Mouse (Mus musculus) urinary bladder, postnatal 36 days (tissue): ENCODE results near the gene Fam98c.
A peak's percentile ranks its signal among the peaks of the same experiment; 100 is the strongest.
"Not testable (repeated sequence)": the region's sequence is repeated elsewhere in the genome, so short reads cannot be mapped to it uniquely, and the experiment has no call there.

ENCODE experiments used
- DNase-seq, 2 experiments: peaks; one replicate each; pipeline ENCODE4 v3.0.0; 2022; ENCODE audit warnings: low spot score in 2 of 2, mixed read lengths in 1 of 2

The Fam98c gene

DNA sequence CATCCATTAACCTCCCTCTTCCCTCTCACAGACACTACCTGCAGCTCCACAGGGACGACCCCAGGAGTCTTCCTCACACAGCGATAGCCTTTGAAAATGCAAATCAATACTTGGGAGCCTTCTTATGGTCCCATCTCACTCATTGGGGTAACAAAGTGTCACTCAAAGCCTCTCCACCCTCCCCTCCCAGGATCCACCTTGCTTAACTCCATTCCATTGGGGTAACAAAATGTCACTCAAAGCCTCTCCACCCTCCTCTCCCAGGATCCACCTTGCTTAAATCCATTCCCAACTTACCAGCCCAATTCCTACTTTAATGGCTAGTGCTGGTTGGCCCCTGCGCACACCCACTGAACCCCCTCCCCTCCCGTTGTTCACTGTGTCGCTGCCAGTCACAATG lies 2.2 kb upstream of the Fam98c start:
- no peak for DNase-seq

- peak; percentile 85 to 88 for DNase-seq
Measured at GRCm38 (mm10) chr7:29155196-29155837, 717 bp downstream of the Fam98c start.

- no peak for DNase-seq
Measured at GRCm38 (mm10) chr7:29154018-29154720, 1.9 kb downstream of the Fam98c start.

DNA sequence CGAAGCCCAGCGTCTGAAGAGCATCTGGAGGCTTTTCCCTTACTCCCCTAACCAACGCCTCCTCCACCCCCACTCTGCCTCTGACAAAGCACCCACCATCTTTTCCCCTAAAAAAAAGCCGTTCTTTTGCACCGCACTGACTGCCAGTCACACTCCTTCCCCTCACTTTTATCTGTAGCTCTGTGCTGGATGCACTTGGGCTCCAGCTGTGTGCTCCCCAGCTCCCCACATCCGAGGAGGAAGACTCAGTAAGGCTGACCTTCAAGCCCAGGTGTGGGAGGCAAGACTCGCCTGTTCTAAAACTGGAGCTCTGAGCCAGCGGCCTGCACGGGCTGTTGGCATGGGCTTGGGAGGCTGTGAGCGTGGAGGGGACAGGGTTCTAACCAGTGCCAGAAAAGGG lies 4.5 kb downstream of the Fam98c start:
- DNase-seq = no peak

DNA sequence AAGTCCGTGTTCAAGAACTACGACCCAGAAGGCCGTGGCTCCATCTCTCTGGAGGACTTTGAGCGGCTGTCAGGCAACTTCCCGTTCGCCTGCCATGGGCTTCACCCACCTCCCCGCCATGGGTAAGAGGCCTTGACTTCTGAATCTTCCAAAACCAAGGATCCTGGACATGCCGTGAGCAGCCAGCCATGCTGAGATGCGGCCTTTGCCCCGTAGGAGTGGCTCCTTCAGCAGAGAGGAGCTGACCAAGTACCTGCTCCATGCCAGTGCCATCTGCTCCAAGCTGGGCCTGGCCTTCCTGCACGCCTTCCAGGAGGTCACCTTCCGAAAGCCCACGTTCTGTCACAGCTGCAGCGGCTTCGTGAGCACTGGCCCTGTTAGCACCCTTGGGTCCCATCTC lies 7.3 kb downstream of the Fam98c start:
- no peak for DNase-seq

DNA sequence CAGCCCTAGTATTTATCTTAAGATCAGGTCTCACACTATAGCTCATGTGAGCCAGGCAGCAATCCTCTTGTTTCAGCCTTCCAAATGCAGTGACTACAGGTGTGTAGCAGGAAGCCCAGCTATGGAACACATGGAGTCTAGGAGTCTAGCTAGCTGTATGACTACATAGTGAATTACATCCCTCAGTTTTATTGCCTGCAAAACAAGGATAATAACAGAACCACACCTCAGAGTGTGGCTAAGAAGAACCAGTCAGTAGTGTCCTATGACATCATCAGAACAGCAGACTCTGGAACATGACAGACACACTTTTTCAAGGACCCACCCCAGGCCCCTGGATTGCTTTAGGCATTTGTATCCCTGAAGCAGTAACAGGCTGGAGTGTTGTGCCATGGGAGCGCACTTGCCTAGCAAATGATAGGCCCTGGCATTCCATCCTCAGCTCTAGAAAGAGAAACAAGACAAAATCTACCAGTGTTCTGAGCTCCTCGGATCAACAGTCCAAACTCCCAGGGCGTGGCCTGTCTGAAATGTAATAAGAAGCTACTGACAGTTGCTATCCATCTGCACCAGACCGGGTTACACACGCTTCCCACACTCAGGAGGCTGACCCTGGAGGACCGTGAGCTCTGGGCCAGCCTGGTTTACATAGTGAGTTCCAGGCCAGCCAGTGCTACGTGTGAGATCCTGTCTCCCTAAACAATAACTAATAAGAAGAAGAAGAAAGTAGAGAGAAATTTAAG lies 9.2 kb downstream of the Fam98c start:
- DNase-seq = no peak

GRCm38 (mm10) chr7:29144006-29144405 lies 12.0 kb downstream of the Fam98c start:
- no peak for DNase-seq

- no peak for DNase-seq
Measured at GRCm38 (mm10) chr7:29141416-29141815, 14.6 kb downstream of the Fam98c start.

DNA sequence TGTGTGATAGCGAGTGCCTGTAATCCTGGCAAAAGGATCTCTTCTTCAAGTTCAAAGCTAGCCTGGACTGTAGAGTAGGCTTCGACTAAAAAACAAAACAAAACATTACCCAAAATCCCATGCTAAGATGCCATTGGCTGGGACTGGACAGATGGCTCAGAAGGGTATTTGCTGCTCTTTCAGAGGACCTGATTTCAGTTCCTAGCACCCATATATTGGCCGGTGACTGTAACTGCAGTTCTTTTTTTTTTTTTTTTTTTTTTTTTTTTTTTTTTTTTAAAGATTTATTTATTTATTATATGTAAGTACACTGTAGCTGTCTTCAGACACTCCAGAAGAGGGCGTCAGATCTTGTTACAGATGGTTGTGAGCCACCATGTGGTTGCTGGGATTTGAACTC lies 16.8 kb downstream of the Fam98c start:
- not testable (repeated sequence) for DNase-seq

DNA sequence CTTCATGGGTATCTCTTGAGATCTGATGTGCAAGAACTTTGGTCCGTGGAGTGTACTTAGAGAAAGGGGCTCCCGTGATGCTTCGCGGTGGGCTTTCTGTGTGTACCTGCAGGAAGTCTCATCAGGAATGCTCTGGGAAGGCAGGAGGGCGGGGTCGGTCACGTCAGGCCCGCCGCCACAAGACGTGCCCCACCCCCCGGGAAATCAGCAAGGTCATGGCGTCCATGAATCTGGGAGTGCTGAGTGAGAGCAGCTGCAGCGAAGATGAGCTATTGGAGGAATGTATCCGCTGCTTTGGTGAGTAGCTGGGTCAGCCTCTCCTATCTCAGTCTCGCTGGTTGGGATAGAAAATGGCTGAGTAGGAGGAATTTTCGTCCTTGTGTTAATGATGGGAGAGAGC lies 18.6 kb downstream of the Fam98c start:
- DNase-seq = no peak

- DNase-seq = no peak
Measured at GRCm38 (mm10) chr7:29134693-29135386, 21.2 kb downstream of the Fam98c start, which contains the start of gene Rasgrp4. Gene Rasgrp4, plus strand, starts transcription at chr7:29134851.

- no peak for DNase-seq
Measured at GRCm38 (mm10) chr7:29134230-29134629, 21.8 kb downstream of the Fam98c start.

- DNase-seq = no peak
Measured at GRCm38 (mm10) chr7:29128725-29129124, 27.3 kb downstream of the Fam98c start.

DNA sequence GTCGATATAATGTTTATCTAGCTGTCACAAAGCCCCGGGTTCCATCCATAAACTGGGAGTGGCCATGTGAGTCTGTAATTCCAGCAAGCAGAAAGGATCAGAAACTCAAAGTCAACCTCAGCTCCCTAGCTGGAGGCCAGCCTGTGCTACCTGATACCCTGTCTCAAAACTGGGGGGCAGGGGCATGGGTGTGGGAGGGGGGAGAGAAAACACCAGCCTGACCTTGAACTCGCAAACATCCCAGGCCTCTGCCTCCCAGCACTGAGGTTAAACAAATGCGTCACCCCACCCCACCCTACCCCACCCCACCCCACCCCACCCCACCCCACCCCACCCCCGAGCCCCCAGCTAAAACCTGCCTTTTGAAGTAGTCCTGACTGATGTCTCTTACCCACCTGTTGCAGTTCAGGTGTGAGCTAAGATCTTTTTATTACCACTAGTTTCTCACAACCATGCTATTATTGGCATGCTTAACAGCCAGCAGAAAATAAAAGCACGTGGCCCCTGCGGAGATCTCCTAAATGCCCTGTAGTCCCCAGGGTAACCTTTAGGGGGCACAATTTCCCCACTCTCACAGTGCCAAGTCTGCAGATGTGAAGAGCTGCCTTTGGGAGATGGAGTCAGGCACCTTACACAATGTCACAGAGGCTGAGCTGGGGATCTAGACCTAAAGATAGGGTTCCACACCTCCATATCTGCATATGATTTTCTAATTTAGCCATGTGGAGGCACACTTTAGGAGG lies 29.7 kb downstream of the Fam98c start:
- peak; percentile 60 to 61 for DNase-seq

- DNase-seq = peak in 1 of 2 experiments; percentile 37
Measured at GRCm38 (mm10) chr7:29124970-29125369, 31.1 kb downstream of the Fam98c start, which contains the start of gene Ryr1. Gene Ryr1, minus strand, starts transcription at chr7:29125179.

DNA sequence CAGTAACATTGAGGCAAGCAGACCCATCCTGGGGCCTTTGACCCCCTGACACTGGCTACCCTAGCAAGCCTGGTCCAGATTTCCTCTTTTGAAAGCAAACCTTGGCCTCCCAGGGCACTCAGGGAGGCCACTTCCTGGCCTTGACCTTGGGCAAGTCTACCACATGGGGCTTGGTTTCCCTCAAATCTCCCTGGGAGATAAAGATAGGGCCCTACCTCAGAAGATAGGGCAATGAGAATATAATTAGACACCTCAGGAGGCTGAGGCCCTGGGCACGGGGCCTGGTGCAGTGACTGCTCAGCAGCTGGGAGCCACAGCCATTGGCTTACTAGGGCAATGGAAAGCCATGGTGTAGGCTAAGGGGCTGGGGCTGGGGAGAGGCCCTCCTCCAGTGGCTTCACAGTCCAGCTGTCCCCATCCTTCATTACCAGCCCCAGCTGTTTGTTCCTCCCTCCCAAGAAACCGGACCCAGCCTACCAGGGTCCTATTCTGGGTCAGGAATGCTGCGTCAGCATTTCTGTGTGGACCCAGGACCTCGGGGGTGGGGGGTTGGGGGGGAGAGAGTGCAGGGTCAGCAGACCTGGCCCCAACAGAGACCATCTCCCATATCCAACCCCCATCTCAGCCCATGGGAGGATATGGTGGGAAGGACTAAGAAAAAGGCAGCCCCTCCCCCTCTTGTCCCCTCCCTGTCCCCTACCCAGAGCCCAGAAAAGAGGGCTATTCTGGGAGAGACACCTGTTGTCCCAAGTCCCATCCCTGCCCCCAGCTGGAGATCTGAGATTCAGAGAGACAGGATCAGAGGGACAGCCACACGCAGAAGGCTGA lies 32.3 kb downstream of the Fam98c start:
- DNase-seq = no peak

DNA sequence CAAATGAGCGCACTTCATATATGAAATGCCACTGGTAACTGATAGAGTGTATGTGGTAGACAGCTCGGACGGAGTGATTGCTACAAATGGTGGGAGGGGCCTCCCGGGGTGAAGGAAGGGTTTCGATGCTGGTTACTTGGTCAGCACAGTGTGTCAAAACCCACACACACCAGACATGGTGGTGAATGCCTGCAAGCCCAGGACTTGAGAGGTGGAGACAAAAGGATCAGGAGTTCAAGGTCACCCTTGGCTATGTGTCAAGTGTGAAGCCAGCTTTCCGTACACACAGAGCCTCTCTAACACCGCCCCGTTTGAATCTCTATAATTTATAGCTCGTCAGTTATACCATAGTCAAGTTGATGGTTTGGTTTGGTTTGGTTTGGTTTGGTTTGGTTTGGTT lies 33.2 kb downstream of the Fam98c start:
- no peak for DNase-seq

DNA sequence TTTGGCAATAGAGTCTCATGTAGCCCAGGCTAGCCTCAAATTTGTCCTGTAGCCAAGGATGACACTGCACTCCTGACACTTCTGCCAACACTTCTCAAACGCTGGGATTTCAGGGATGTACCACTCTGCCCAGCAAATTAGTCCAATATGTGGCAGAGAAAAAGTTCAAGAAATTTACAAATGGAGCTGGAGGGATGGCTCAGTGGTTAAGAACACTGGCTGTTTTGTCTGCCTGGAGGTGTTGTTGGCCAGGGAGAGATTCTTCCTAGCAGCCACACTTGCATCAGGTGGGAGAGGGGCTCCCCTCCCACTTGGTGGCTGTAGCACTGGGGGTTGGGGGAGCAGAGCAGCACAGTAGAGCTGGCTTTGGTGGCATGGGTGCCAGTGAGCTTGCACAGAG lies 36.5 kb downstream of the Fam98c start:
- no peak for DNase-seq

GRCm38 (mm10) chr7:29118142-29118851 lies 37.7 kb downstream of the Fam98c start:
- DNase-seq = no peak
